Mouse (Mus musculus) heart, postnatal 14 days (tissue): ENCODE data around the gene Rab8b. TPM values are rescaled to one million over a fixed set of nuclear protein-coding genes. Genes with fewer than 3 reads are reported as not detected.
"Not testable (repeated sequence)": the region's sequence is repeated elsewhere in the genome, so short reads cannot be mapped to it uniquely, and the experiment has no call there.

Experiments used
- DNase-seq, 2 experiments: peaks; one replicate each; pipeline ENCODE4 v3.0.0; 2021 to 2022
- intact Hi-C: fragments of 180-260 bp; cut with DNase I; formaldehyde crosslinking; loops from one replicate; pipeline ENCODE4 v1.15.1; 2025
- total RNA-seq, 2 experiments: library from RNA; stranded (reverse); gene quantifications; 2 replicates each; pipeline ENCODE4 v1.2.3; 2021

Gene Rab8b
- total RNA-seq, 2 experiments from 2014 or later, result 12.7 to 13.5 TPM

DNA sequence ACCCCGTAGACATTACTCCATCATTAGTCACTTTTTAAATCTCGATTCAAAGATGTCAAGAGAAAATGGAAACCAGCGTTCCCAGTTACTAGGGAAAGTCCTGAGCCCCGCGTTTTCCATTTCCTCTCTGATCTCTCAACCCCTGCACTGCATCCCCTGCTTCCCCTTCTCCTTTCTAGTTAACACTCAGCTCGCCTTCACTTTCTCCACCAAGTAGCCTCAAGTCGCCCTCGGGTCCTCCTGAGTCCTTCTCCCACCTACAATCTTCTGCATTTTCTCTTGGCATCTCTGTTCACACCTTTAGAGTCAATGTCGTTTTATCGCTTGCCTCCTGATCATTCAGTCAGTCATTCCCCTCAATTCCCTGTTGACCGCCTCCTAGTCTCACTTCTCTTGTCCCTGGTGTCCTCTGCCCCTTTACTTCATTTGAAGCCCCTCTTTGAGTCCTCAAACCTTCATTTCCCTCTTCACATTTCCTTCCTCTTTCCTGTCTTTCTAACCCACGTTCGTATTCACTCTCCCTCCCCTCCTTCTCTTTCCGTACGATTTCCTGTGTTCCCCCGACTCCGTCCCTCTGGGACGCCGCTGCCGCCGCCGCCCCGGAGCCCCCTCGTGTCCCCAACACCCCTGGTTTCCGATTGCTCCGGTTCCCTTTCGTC, 686 bp downstream of the Rab8b start:
- intact Hi-C loops, result loop anchor here (5.0 kb wide), 1 partner anchor 46 kb away; no protein-coding TSS in a partner anchor
- DNase-seq, result peak; percentile 21 to 22

DNA sequence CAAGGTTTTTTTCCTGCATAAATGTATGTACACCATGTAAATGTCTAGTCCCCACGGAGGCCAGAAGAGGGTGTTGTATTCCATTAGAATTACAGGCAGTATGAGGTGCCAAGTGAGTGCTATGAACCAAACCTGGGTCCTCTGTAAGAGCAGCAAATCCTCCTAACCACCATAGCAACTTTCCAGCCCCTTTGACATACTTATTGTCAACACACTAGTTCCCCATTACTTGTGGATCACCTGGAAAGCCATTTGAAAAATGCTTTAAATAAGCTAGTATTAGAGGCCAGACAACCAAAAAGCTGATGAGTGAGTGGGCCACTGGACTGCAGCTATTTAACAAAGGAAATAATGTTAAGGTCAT, 1.6 kb downstream of the Rab8b start:
- DNase-seq, result no peak
- intact Hi-C loops, result loop anchor here (5.0 kb wide), 1 partner anchor 46 kb away; no protein-coding TSS in a partner anchor

DNA sequence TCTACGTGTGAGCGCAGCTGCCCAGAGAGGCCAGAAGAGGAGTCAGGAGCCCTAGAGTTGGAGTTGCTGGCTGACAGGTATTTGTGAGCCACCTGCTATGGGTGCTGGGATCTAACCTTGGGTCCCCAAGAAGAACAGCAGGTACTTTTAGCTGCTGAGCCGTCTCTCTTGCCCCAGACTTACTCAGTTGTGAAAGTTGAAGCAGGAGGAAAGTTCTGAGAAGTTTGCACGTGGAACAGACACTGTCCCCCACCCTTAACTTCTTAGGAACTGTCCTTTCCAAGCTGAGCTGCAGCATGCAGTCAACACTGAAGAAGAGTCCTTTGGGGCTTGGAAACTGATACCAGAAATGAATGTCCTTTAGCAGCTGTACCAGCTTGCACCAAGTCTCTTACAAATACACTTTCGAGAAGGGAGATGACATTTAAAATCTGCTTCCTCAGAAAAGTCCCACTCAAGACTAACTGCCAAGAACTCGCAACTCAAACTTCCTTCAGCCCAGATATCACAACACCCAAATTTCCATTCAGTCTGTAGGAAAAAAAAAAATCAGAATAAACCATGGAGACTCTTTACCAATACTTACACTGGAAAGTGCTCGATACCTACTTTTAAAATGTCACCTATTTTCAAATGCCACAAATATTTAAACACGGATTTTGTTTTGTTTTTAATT, 2.1 kb downstream of the Rab8b start:
- DNase-seq, result no peak
- intact Hi-C loops, result loop anchor here (5.0 kb wide), 1 partner anchor 45 kb away; no protein-coding TSS in a partner anchor

DNA sequence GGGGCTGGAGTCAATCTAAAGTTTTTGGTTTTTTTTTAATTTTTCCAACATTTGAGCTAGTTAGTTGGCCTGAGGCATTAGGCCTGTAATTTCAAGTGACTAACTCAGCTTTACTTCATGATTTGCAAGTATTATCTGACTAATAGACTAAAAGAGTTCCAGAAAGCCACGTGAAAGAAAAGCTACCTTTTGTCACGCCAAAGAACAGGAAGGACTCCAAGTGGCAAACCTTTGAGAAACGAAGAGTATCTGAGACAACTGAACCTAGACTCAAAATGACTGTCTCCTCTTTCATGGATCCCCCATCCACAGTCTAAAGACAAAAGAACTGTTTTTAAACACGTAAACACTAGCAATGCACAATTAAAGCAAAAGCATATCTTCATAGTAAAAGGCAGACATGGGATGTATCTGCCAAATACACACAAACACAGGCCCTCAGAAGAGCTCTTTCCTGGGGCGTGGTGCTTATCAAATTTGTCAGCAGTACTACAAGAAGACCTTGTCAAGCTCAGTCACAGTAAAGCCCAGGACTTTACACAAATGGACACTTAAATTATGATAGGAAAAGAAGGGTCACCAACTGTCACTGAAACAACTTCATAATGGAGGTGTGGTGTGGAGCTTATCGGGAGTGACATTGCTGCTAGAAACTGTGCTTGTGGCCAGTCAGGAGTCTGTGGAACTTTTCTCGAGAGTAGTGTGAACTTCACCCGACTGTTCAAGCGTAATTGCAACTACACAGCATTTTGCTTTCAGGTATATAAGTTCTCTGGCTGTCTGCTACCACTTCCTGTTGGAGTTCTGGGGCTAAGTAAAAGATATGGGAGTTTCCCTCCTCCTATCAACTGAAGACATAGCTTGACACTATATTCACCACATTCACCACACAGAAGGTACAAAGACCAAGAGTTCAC, 3.4 kb downstream of the Rab8b start:
- intact Hi-C loops, result loop anchor here (5.0 kb wide), 1 partner anchor 44 kb away; no protein-coding TSS in a partner anchor
- DNase-seq, result no peak

DNA sequence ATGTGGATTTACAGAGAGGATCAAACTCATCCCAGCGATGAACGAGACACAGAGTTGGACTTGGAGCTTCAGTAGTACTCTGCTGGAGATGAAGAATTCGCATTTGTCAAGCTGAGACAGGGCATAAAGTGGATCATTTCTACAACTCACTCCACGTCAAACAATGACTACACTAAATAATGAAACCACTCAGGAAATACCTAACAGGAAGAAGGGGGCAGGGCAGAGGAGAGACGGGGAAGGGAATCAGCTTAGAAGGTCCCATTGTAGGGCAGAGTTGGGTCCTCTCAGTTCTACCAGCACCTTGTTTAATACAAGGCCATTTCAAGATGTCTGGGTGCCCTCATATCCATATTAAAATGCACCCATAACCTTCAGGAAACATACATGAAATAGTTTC, 4.1 kb downstream of the Rab8b start:
- DNase-seq, result no peak
- intact Hi-C loops, result loop anchor here (5.0 kb wide), 1 partner anchor 43 kb away; no protein-coding TSS in a partner anchor

DNA sequence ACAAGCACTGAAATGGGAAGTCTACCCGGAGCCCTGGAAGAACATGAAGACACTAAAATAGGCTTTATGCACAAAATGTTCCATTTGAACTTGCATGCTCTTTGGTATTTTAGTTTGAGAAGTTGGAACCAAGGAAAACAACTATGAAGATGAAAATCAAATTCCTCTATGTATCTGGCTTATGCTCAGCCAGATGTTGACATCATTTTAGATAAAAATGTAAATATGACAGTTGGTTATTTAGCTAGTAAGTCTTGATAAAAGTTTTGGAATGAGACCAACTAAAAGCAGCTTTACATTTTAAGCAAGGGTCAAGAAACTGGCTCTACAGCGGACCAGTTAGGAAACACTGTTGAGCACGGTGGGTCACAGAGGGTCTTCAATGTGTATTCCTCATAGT, 4.9 kb downstream of the Rab8b start:
- no peak for DNase-seq
- intact Hi-C loops, result no loop called here

DNA sequence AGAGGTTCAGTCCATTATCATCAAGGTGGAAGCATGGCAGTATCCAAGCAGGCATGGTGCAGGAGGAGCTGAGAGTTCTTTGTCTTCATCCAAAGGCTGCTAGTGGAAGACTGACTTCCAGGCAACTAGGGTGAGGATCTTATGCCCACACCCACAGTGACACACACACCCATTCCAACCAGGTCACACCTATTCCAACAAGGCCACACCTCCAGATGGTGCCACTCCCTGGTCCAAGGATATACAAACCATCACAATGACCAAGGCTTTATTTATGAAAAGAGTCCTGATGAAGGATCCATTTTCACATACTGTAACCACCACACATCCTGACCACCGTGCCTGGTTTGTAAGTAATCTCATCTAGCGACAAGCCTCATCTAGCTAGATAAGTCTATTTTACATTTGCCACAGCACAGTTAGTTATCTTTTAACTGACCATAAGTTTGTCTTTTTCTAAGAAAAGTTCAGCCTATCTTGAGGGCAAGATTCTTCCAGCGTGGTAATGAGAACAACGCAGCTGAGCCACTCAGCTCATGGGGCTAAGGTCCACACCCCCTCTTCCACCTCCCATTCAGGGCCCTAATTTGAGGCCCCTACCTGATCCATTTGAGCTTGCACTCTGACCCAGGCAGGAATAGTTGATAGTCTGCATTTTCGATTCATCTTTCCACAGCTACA, 6.1 kb downstream of the Rab8b start:
- intact Hi-C loops, DNase-seq: not testable (repeated sequence)

DNA sequence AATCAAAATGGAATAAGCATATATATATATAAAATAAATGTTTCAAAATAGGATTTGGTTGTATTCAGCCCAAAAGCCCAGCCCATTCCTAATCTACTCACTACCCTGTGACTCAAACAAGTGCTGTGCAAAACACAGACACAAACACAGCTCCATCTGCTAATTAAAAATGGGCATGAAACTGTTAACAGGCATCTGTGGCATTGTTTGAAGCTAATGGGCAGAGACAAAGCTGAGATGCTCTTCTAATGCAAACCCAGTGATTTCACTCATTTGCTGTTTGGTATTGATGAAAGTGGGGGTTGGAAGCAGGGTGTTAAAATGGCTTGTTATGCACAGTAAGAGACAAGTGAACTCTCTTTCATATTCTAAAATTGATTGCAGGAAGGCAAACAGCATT, 7.2 kb downstream of the Rab8b start:
- intact Hi-C loops, result no loop called here
- DNase-seq, result no peak

DNA sequence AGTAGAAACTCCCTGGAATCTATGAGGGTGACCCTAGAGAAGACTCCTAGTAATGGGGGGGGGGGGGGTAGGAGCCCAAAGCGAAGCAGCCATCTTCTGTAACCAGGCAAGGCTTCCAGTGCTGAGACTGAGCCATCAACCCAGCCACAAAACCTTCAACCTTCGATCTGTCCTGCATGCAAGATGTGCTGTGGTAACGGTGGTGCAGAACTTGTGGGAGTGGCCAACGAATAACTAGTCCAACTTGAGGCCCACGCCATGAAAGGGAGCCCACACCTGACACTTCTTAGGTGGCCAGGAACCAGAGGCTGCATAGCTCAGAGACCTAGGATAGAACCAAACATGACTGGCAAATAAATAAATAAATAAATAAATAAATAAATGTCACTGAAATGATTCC, 8.8 kb downstream of the Rab8b start:
- DNase-seq, result no peak
- intact Hi-C loops, result no loop called here

DNA sequence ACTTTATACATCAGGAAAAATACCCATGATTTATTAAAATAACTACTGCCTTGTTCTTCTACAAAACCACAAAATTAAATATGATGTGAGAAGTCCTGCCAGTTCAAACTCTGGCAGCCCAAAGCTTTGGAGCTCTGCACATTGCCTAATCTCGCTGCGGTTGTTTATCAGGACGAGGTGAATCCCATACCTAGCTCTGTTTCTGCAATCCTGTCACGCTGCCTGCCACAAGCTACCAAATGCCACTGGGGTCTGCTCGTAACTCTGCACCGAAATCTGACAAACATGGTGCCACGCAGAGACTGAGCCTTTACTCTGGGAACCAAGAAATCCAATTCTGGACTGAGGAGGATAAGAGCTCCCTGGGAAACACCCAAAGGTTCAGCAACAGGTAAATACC, 9.6 kb downstream of the Rab8b start:
- no peak for DNase-seq
- intact Hi-C loops, result no loop called here

DNA sequence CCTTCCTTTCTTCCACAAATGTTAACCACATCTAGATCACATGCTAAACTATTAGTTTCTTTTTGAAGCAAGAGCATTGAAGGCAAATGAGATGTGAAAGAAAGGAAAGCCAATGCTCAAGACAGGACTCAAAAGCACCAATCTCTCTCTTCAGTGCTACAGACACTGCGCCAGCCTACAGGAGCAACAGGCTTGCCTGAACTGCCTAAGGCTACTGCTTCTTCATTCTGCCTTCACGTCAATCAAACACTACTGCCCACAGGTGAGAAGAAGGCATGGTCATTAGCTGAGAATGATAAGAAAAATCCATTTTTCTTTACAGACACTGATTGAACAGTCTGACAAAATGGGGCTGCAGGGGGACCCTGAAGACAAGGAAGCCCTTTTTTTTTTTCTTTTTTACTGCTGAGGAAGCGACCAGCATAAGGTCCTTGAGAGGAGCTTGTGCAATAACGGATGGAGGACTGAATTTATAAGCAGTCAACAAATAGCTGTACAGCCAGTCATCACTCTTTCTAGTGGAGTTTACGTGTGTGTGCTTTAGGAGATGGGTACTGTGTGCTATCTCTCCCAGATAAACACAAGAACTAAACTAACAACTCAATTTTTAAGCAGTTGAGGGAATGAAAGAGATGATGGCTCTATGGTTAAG, 11.6 kb downstream of the Rab8b start:
- DNase-seq, result no peak
- intact Hi-C loops, result no loop called here

DNA sequence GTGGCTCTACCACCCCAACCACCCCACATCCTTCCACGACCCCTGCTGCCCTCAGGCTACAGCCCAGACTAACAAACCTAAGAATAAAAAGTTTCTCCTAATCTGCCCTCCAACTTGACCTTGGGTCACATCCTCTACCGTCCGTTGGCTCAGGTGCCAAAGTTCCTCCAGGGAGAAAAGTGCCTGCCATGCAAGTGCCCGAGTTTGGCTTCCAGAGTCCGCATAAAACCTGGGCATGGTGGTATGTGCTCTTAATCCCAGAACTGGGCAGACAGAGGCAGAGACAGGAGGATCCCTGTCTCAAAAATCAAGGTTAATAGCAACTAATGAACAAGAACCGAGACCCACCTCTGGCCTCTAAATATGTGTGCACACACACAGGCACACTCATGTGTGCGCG, 12.4 kb downstream of the Rab8b start:
- DNase-seq, result no peak
- intact Hi-C loops, result no loop called here

DNA sequence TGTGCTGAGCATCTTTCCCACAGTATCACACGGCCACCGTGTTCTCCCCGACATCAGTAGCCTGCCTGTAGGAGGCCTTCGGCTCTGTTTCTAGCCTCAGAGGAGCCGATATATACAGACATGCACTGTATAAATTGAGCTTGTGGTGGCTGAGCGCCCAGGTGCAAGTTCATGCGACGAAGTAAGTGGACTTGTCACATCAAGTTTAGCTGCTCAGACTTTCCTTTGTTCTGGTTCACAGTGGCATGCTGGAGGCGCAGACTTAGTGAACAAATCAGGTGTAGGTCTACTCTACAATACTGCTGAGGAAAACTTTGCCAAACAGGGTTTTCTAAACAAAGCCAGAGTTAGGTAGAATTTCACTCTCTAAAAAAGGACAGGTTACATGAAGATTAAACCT, 13.5 kb downstream of the Rab8b start:
- no peak for DNase-seq
- intact Hi-C loops, result no loop called here

DNA sequence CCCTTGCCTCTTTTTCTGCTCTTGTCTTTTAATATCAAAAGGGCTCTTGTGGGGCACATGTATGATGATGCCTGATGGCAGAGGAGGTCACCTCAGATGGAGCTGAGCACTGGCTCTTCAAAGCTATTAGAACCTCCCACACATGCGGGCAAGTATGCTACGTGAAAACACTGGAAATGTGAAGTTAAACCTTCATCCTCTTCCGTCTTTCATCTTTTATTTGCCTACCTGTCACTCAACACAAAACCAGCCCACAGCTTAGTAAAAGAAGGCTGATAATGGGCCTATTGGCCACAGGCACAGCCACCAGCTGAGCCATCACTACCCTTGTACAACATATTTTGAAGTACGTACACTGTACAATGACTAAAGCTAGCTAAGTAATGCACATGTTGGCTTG, 20.0 kb downstream of the Rab8b start:
- intact Hi-C loops, result no loop called here
- DNase-seq, result no peak

DNA sequence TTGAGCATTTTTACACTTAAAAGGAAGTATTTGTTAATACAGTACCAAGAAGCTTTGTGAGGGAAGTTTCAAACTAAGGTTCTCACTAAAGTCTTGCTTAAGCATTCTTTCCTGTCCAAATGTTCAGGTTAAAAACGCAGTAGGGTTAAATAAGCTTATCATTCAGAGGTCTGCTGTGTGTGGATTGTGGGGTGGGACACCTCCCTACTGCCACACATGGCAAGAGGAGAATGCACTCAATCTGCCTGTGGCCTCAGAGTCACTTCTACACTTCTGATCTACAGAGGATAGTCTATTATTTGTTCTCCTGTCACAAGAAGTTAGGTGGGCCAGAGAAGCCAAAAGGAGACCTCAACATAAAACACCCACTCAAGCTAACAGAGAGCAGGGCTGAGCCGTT, 20.4 kb downstream of the Rab8b start:
- no peak for DNase-seq
- intact Hi-C loops, result no loop called here

DNA sequence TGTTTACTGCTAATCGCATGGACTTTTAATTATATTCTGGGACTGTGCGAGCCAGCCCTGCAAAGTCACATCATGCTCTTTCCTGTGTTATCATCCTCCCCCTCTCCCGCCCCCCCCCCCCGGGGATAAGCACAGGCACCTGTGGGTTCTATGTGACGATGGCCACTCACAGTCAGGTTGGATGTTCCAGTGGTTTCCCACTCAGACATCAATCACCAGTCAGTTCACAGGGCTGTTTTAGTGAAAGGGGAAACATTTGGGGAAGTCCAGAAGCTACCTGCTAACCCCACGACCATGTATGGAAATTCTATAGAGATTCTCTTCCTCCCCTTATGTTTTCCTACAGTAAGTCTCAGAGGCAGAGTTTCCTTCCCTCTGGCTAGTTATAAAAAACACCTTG, 21.6 kb downstream of the Rab8b start:
- intact Hi-C loops, result no loop called here
- no peak for DNase-seq

DNA sequence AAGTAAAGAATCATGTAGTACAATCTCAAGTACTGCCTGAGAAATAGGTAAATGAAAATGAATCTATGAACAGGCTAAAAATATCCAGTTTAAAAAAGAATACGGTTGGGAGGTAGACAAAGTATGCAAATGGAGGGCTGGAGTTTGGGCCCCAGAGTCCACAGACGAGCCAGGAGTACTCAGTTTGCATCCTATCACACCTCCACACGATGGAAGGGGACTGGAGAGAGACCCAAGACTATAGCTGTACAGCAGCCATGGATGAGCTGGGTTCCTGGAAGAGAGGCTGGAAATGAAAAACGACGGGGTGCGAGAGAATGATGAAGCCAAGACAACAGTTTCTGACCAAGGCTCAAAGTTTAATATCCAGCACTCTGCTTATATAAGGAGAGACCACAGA, 22.5 kb downstream of the Rab8b start:
- no peak for DNase-seq
- intact Hi-C loops, result no loop called here

DNA sequence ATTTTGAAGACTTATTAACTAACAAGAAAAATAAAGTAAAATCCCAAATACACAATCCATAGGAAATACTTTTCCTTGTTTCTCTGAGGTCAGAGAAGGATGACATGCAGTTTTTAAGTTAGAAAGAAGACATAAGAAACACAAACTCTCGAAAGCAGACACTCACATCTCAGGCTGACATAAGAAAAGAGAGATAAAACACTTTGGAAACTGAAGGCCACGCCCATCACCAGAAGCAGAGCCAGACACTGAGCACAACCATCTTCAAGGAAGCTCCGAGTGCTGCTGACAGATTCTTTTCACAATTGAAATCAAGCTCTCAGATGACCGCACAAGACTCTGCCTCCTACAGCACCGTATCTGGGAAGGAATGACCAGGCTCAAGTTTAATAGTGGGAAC, 23.5 kb downstream of the Rab8b start:
- intact Hi-C loops, result no loop called here
- DNase-seq, result no peak

DNA sequence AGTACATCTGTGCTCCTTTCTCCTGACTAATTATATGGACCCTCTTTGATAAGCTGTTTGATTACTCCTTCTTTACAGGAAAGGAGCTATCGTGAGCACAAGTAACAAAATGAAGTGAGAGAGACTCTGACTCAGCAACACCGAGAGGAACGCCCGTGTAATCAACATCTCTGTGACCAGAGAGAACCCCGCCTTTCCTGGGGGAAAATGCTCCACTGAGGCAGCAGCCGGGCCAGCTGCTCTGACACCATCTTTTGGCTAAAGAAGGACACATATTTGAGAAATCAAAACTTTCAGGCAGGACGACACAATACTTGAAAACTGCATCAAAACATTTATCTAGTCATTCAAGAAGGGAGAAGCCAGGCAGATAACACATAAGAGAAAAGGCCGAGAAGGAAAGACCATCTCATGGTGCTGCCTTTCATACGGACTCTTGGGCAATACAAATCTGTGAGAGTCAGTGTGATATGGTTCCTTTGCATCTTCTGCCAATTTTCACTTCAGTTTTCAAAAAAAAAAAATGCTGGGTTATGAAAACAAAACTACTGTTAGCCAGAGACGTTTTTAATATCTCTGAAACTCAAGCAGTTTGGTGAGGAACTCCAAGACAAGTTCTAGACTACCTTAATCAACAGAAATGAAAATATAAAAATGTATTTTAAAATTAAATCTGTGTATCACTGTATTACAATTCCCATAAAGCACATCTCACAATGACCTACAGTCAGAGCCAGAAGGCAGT, 24.3 kb downstream of the Rab8b start:
- intact Hi-C loops, result no loop called here
- no peak for DNase-seq
